Mouse (Mus musculus) spleen, adult 2 months (tissue): ENCODE data around the gene Zbtb20. TPM values are rescaled to one million over a fixed set of nuclear protein-coding genes. Genes with fewer than 3 reads are reported as not detected.

Source experiments
- DNase-seq, 2 experiments: peaks; one replicate each; pipeline versions ENCODE4 v3.0.0 to v3.0.0-alpha.2; 2012 to 2021; ENCODE audit warnings: low spot score in 2 of 2, low read depth in 1 of 2
- H3K27ac ChIP-seq: fragments of 200-500 bp; 2 replicates; pipeline ENCODE4 v1.5.1; 2012; ENCODE audit warnings: low read length, inconsistent platforms; ENCODE audit not compliant: insufficient read depth
- H3K27me3 ChIP-seq: fragments of 200-500 bp; 2 replicates; pipeline ENCODE4 v1.6.1; 2012; ENCODE audit warnings: mild to moderate bottlenecking, moderate library complexity, low read length, inconsistent platforms; ENCODE audit not compliant: control insufficient read depth, insufficient read depth
- H3K36me3 ChIP-seq: fragments of 200-500 bp; 2 replicates; pipeline ENCODE4 v1.6.1; 2012; ENCODE audit warnings: mild to moderate bottlenecking, low read length, inconsistent platforms; ENCODE audit not compliant: control insufficient read depth, insufficient read depth
- H3K4me1 ChIP-seq: fragments of 200-500 bp; 2 replicates; pipeline ENCODE4 v1.6.1; 2011; ENCODE audit warnings: inconsistent platforms; ENCODE audit not compliant: control insufficient read depth, insufficient read depth, insufficient read length
- H3K4me3 ChIP-seq: fragments of 200-500 bp; 2 replicates; pipeline ENCODE4 v1.5.1; 2011; ENCODE audit warnings: mild to moderate bottlenecking, inconsistent platforms; ENCODE audit not compliant: insufficient read depth, insufficient read length; ENCODE audit errors: extremely low read depth
- CTCF ChIP-seq: fragments of 200-500 bp; IDR thresholded peaks from 2 replicates; pipeline ENCODE4 v1.5.1; 2011; ENCODE audit warnings: mild to moderate bottlenecking, inconsistent platforms; ENCODE audit not compliant: insufficient read depth, insufficient read length, insufficient replicate concordance; ENCODE audit errors: extremely low read depth
- POLR2A ChIP-seq: fragments of 200-500 bp; IDR thresholded peaks from 2 replicates; pipeline ENCODE4 v1.6.1; 2011; ENCODE audit warnings: low read depth, low read length, inconsistent platforms
- WGBS: fragments of 180-500 bp; shearing (Covaris S2); methylation state at CpG from one replicate; pipeline ENCODE4 v1.1.7; 2018; 5-methylcytosine and 5-hydroxymethylcytosine counted together
- polyA plus RNA-seq: library from polyadenylated mRNA; depleted of rRNA; stranded (reverse); fragments of >200 nt; gene quantifications from 2 replicates; pipeline ENCODE4 v1.2.3, GENCODE M21; 2012

Zbtb20 gene
- polyA plus RNA-seq, 1 experiment, result 8.6 TPM

- Histone ChIP-seq H3K4me1 (no peaks in the 10 kb centered on the region), H3K4me3 (no peak overlapping the region), H3K36me3 (no peaks in the 10 kb centered on the region), H3K27ac (no peak overlapping the region), H3K27me3 (no peaks in the 10 kb centered on the region)
- no peak for DNase-seq
- 86% methylated on average over 4 of the region's 4 CpGs for WGBS
- TF ChIP-seq CTCF (no peak), POLR2A (no peak)
These were observed 354.6 kb downstream of the Zbtb20 start for GRCm38 (mm10) chr16:43230253-43230652.

- no peak for DNase-seq
- no peak for TF ChIP-seq CTCF
- TF ChIP-seq POLR2A, result no peak
- H3K36me3 ChIP-seq, result no peaks in the 10 kb centered on the region
- H3K4me3 ChIP-seq, result no peak overlapping the region
- no peak overlapping the region for H3K27ac ChIP-seq
- no peaks in the 10 kb centered on the region for H3K4me1 ChIP-seq
- H3K27me3 ChIP-seq, result no peaks in the 10 kb centered on the region
These were observed 358.6 kb downstream of the Zbtb20 start for GRCm38 (mm10) chr16:43234249-43234648.

- H3K27ac ChIP-seq, result no peak overlapping the region
- no peak for DNase-seq
- 92% methylated on average over 7 of the region's 7 CpGs for WGBS
These were observed 359.6 kb downstream of the Zbtb20 start for GRCm38 (mm10) chr16:43235317-43235716.

GRCm38 (mm10) chr16:43235721-43236159 lies 360.1 kb downstream of the Zbtb20 start:
- no peak for DNase-seq
- Histone ChIP-seq H3K4me1 (no peaks in the 10 kb centered on the region), H3K27me3 (no peaks in the 10 kb centered on the region), H3K36me3 (no peaks in the 10 kb centered on the region), H3K27ac (no peak overlapping the region), H3K4me3 (no peak overlapping the region)
- TF ChIP-seq CTCF (no peak), POLR2A (no peak)
- 91% methylated on average over 8 of the region's 8 CpGs for WGBS

More at GRCm38 (mm10) chr16:43235317-43235716, 359.6 kb downstream of the Zbtb20 start:
- H3K27me3 ChIP-seq, result no peaks in the 10 kb centered on the region
- no peak for TF ChIP-seq POLR2A
- no peak for TF ChIP-seq CTCF
- no peaks in the 10 kb centered on the region for H3K36me3 ChIP-seq
- no peaks in the 10 kb centered on the region for H3K4me1 ChIP-seq
- no peak overlapping the region for H3K4me3 ChIP-seq

- Histone ChIP-seq H3K4me3 (no peak overlapping the region), H3K27me3 (no peaks in the 10 kb centered on the region), H3K27ac (no peak overlapping the region), H3K36me3 (no peaks in the 10 kb centered on the region), H3K4me1 (no peaks in the 10 kb centered on the region)
- no peak for DNase-seq
- TF ChIP-seq CTCF (no peak), POLR2A (no peak)
- WGBS, result 93% methylated on average over 2 of the region's 2 CpGs
These were observed 361.9 kb downstream of the Zbtb20 start for GRCm38 (mm10) chr16:43237551-43237950.

GRCm38 (mm10) chr16:43247026-43247425 lies 371.3 kb downstream of the Zbtb20 start:
- no peak overlapping the region for H3K27ac ChIP-seq
- 92% methylated on average over 5 of the region's 5 CpGs for WGBS
- no peak overlapping the region for H3K4me3 ChIP-seq
- H3K4me1 ChIP-seq, result no peaks in the 10 kb centered on the region
- no peak for DNase-seq
- TF ChIP-seq POLR2A, result no peak
- TF ChIP-seq CTCF, result no peak
- H3K36me3 ChIP-seq, result no peaks in the 10 kb centered on the region
- H3K27me3 ChIP-seq, result no peaks in the 10 kb centered on the region

GRCm38 (mm10) chr16:43253077-43253476 lies 377.4 kb downstream of the Zbtb20 start:
- no peaks in the 10 kb centered on the region for H3K4me1 ChIP-seq
- 61% methylated on average over 2 of the region's 2 CpGs for WGBS
- no peaks in the 10 kb centered on the region for H3K27me3 ChIP-seq
- no peak overlapping the region for H3K4me3 ChIP-seq
- DNase-seq, result no peak
- TF ChIP-seq CTCF (no peak), POLR2A (no peak)
- H3K36me3 ChIP-seq, result no peaks in the 10 kb centered on the region
- H3K27ac ChIP-seq, result no peak overlapping the region
